Mouse (Mus musculus) G1E (cell line): ENCODE measurements around the gene Icosl.

ENCODE experiments used
- POLR2AphosphoS5 ChIP-seq: IDR thresholded peaks from 2 replicates; pipeline ENCODE4 v1.6.1; 2012; ENCODE audit warnings: low read depth, low read length, inconsistent platforms; ENCODE audit not compliant: insufficient replicate concordance
- TAL1 ChIP-seq: conservative IDR thresholded peaks from 2 replicates; pipeline ENCODE4 v1.6.1; 2012; ENCODE audit warnings: low read depth, low read length, inconsistent platforms, mixed read lengths

DNA sequence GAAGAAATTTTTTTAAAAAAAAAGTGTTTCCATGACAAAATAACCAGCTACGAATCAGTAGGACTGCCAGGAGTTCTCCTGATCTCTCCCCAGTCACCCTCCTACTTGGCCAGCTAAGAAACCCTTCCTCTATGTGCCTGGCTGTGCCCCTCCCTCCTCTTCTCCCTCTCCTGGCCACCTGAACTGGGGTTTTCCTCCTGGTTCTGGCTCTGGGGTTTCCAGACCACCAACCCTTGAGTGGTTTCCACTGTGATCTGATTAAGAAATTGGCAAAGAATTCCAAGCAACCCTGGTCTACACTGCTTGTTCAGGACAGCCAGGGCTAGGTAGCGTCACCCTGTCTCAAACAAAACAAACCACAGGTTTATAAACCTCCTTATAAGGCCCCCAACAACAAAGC is 59.5 kb downstream of the Icosl start:
- TF ChIP-seq TAL1 (no peak), POLR2AphosphoS5 (no peak)
